Mouse (Mus musculus) MEL (cell line): Measurements from ENCODE around the gene Kcnd3.

Experiments used
- BHLHE40 ChIP-seq: IDR thresholded peaks from 2 replicates; pipeline ENCODE4 v1.6.1; 2012; ENCODE audit warnings: low read depth, mild to moderate bottlenecking, inconsistent platforms, low read length, improper control_type of control experiment, borderline replicate concordance
- GATA1 ChIP-seq: IDR thresholded peaks from 2 replicates; pipeline ENCODE4 v1.6.1; 2011; ENCODE audit warnings: low read depth, low read length, improper control_type of control experiment
- POLR2A ChIP-seq, 2 experiments: IDR thresholded peaks; 2 replicates each; pipeline ENCODE4 v1.6.1; 2011 to 2012; ENCODE audit warnings: low read length in 2 of 2, mild to moderate bottlenecking in 2 of 2, control low read depth in 1 of 2, improper control_type of control experiment in 1 of 2, low read depth in 1 of 2, moderate library complexity in 1 of 2; ENCODE audit not compliant: control insufficient read depth in 1 of 2, insufficient read depth in 1 of 2, poor library complexity in 1 of 2
- SMC3 ChIP-seq: IDR thresholded peaks from 2 replicates; pipeline ENCODE4 v1.6.1; 2011; ENCODE audit warnings: low read depth, low read length, improper control_type of control experiment
- USF2 ChIP-seq, 2 experiments: IDR thresholded peaks; 2 replicates each; pipeline ENCODE4 v1.6.1; 2011 to 2012; ENCODE audit warnings: improper control_type of control experiment in 2 of 2, low read length in 2 of 2, borderline replicate concordance in 1 of 2, inconsistent platforms in 1 of 2, low read depth in 1 of 2, mild to moderate bottlenecking in 1 of 2; ENCODE audit not compliant: insufficient read depth in 1 of 2
- ZMIZ1 ChIP-seq: IDR thresholded peaks from 2 replicates; pipeline ENCODE4 v1.6.1; 2012; ENCODE audit warnings: low read depth, mild to moderate bottlenecking, inconsistent platforms, low read length, improper control_type of control experiment, moderate library complexity

DNA sequence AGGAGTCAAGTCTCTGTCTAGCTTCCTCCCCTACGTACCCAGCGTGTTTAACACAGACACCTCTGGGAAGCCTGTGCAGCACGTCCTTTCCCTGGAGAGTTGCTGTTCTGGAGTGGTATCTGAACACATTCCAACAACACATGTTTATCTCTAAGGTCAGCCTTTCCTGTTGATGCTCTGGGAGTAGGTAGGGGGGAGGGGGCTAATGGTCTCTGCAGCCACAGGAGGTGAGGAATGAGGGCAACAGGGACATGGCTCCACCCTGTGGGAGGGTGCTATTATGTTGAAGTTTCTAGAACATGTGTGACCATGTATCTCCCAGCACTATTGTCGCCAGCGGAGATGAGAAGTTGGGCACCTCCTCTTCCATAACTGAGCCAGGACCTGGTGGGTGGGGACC, 249.3 kb downstream of the Kcnd3 start:
- TF ChIP-seq ZMIZ1: no peak
- peak; percentile 34; the same call in 1 of the 2 replicates for TF ChIP-seq GATA1
- no peak for TF ChIP-seq POLR2A (IDR thresholded peaks at IDR 0.05; ENCODE audit: control insufficient read depth in 1 of 2, insufficient read depth in 1 of 2, low read depth in 1 of 2, low read length in 2 of 2, poor library complexity in 1 of 2)
- no peak for TF ChIP-seq BHLHE40
- no peak for TF ChIP-seq USF2 (IDR thresholded peaks at IDR 0.05; ENCODE audit: borderline replicate concordance in 1 of 2, insufficient read depth in 1 of 2, low read depth in 1 of 2, low read length in 2 of 2)
- TF ChIP-seq SMC3: no peak
